Mouse (Mus musculus): ENCODE results near the gene Rap1b.

DNA sequence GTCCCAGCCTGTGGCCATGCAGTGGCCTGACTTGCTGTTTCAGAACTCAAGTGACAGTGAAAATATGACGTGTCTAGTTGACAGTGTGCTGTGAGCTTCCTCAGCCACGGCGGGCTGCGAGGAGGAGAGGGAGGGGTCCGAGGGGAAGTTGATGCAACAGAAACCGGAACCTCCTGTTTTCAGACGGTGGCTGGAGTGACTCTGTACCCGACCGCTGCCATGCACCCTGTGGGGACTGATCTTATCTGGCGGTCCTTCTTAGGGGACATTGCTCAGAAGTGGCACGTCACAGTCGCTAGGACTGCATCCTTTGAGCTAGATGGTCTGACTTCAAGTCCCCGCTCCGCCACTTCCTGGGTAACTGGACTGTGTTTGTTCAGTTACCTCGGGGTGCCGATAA lies 15.1 kb upstream of the Rap1b start:
- no peak for TF ChIP-seq CTCF (IDR thresholded peaks at IDR 0.05; ENCODE audit: extremely low read depth, insufficient read depth, low read length)
- TF ChIP-seq POLR2A (IDR thresholded peaks at IDR 0.05; ENCODE audit: extremely low read depth, insufficient read depth, low read length), result no peak
